Mouse (Mus musculus) embryonic facial prominence, embryonic 11.5 days (tissue): ENCODE measurements at regions not wholly inside any gene's neighbourhood (a gene's known extent, or its start where the extent isn't known, plus 50 kb on each side); places are given as distances from the start of the nearest gene placed in this dataset.

ENCODE experiments used
- ATAC-seq: fragments of 200-750 bp; cut with Nextera tagmentation; replicated peaks from 2 replicates; pipeline ENCODE4 v1.8.0; 2017; ENCODE audit warnings: low read depth; ENCODE audit not compliant: insufficient number of reproducible peaks, low FRiP score, low TSS enrichment
- DNase-seq: peaks from one replicate; pipeline ENCODE4 v3.0.0-alpha.2; 2015; ENCODE audit warnings: low spot score
- H3K27ac ChIP-seq: fragments of 300-500 bp; sonication (generic); replicated peaks from 2 replicates; pipeline ENCODE4 v1.5.1; 2014; ENCODE audit warnings: mild to moderate bottlenecking, low read depth, low read length, control low read depth
- H3K27me3 ChIP-seq: fragments of 300-500 bp; sonication (generic); 2 replicates; pipeline ENCODE4 v1.6.1; 2014; ENCODE audit warnings: mild to moderate bottlenecking, low read length, moderate library complexity, mixed read lengths; ENCODE audit not compliant: control insufficient read depth, insufficient read depth
- H3K36me3 ChIP-seq: fragments of 300-500 bp; sonication (generic); replicated peaks from 2 replicates; pipeline ENCODE4 v1.6.1; 2014; ENCODE audit warnings: low read depth, mild to moderate bottlenecking, low read length, moderate library complexity, mixed read lengths; ENCODE audit not compliant: control insufficient read depth, insufficient read depth
- H3K4me1 ChIP-seq: fragments of 300-500 bp; sonication (generic); 2 replicates; pipeline ENCODE4 v1.6.1; 2014; ENCODE audit warnings: low read length, mixed read lengths; ENCODE audit not compliant: control insufficient read depth, insufficient read depth
- H3K4me2 ChIP-seq: fragments of 300-500 bp; sonication (generic); 2 replicates; pipeline ENCODE4 v1.6.1; 2014; ENCODE audit warnings: low read depth, mild to moderate bottlenecking, control low read depth, low read length, moderate library complexity
- H3K4me3 ChIP-seq: fragments of 300-500 bp; sonication (generic); 2 replicates; pipeline ENCODE4 v1.5.1; 2014; ENCODE audit warnings: low read depth, low read length, control low read depth
- H3K9ac ChIP-seq: fragments of 300-500 bp; sonication (generic); replicated peaks from 2 replicates; pipeline ENCODE4 v1.6.1; 2014; ENCODE audit warnings: mild to moderate bottlenecking, control low read depth, low read length
- H3K9me3 ChIP-seq: fragments of 300-500 bp; sonication (generic); replicated peaks from 2 replicates; pipeline ENCODE4 v1.6.1; 2016; ENCODE audit warnings: mild to moderate bottlenecking, low read length, inconsistent platforms, mixed read lengths; ENCODE audit not compliant: control insufficient read depth
- WGBS: fragments of 180-500 bp; shearing (Covaris S2); extraction: QIAGEN DNeasy Blood & Tissue Kit; methylation state at CpG from one replicate; pipeline ENCODE4 v1.1.7; 2014; 5-methylcytosine and 5-hydroxymethylcytosine counted together

DNA sequence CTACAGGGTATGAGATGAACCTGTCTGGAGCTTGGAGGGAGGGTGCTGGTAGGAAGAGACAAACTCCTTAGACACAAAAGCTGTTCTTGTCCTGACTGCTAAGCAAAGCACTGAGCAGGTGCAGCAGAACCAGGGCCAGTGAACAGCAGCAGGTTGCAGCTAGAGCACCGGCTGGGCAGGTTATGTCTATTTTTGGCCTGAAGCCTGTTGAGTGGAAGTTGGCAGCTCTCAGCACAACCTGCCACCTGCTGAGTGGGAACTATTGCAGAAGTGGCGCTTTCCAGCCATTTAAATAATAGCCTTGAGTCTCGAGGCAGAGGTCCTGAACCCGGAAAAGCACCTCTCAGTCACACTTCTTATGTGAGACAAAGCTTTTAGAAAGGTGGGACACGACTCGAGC lies 114.8 kb upstream of the Stac start:
- Histone ChIP-seq H3K4me1 (no peaks in the 10 kb centered on the region), H3K4me3 (no peak overlapping the region), H3K9me3 (no peaks in the 10 kb centered on the region), H3K27me3 (no peaks in the 10 kb centered on the region), H3K4me2 (no peak overlapping the region), H3K9ac (no peak overlapping the region), H3K27ac (no peak overlapping the region), H3K36me3 (no peaks in the 10 kb centered on the region)
- no peak for ATAC-seq
- 87% methylated on average over 6 of the region's 6 CpGs for WGBS
- no peak for DNase-seq

DNA sequence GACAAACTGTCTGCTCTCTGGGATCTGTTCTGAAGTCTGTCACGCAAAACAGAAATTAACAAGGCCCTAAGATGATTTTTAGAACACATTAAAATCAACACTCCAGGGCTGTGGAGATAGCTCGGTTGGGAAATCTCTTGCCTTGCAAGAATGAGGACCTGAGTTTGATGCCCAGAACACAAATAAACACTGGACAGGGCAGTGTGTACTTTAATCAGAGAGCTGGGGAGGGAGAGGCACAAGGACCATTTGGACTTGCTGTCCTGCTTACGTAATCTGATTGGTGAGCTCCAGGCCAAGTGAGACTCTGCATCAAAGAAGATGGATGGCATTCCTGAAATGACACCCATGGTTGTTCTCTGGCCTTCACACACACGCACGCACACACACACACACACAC lies 111.2 kb upstream of the Stac start:
- H3K4me2 ChIP-seq, result no peak overlapping the region
- H3K27me3 ChIP-seq, result no peaks in the 10 kb centered on the region
- ATAC-seq, result no peak
- H3K36me3 ChIP-seq, result no peaks in the 10 kb centered on the region
- H3K4me1 ChIP-seq, result no peaks in the 10 kb centered on the region
- 80% methylated on average over 5 of the region's 5 CpGs for WGBS
- H3K4me3 ChIP-seq, result no peak overlapping the region
- no peak for DNase-seq
- H3K9ac ChIP-seq, result no peak overlapping the region
- H3K9me3 ChIP-seq, result no peaks in the 10 kb centered on the region
- no peak overlapping the region for H3K27ac ChIP-seq

DNA sequence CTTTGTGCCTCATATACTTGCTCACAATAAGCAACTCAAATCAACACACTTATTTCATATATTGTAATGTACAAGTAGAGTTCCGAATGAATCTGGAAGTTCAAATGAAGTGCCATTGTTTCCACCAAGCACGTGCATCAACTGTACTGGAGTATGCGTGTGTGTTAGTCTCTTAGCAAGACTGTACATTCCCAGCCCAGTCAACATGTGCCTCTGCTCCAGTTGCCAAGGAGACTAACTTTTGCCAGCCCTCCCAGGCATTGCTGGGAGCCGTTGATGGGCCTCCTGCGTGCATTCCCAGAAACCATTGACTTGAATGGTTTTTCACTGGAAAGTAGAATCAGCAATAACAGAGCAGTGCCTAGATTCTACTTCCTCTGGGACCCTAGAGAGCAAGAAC lies 110.7 kb upstream of the Stac start:
- Histone ChIP-seq H3K27me3 (no peaks in the 10 kb centered on the region), H3K9ac (no peak overlapping the region), H3K4me2 (no peak overlapping the region), H3K4me1 (no peaks in the 10 kb centered on the region), H3K9me3 (no peaks in the 10 kb centered on the region), H3K4me3 (no peak overlapping the region), H3K27ac (no peak overlapping the region), H3K36me3 (no peaks in the 10 kb centered on the region)
- DNase-seq (no peak), ATAC-seq (no peak)
- 90% methylated on average over 5 of the region's 5 CpGs for WGBS

DNA sequence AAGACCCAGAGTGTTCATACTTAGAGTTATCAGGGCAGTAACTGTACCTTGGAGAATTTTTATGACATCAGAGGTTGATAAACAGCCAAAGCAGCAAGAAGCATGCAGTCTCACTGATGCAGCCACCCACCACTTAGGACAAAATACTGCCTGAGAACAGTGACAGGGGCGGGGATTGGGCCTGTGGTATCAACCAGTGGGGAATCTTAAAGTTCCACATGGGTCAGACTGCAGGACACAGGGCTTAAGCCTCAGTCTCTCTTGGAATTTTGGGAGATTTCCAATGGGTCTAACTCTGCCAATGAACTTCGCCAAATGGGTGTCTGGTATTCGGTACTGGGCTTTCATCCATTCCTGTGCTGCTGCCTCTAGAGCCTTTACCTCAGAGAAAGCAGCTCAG lies 88.8 kb upstream of the Stac start:
- no peak for ATAC-seq
- WGBS, result 89% methylated on average over 3 of the region's 3 CpGs
- no peak overlapping the region for H3K4me3 ChIP-seq
- DNase-seq, result no peak
- no peaks in the 10 kb centered on the region for H3K4me1 ChIP-seq
- no peaks in the 10 kb centered on the region for H3K36me3 ChIP-seq
- H3K9ac ChIP-seq, result no peak overlapping the region
- no peak overlapping the region for H3K4me2 ChIP-seq
- no peaks in the 10 kb centered on the region for H3K27me3 ChIP-seq
- no peaks in the 10 kb centered on the region for H3K9me3 ChIP-seq
- no peak overlapping the region for H3K27ac ChIP-seq

DNA sequence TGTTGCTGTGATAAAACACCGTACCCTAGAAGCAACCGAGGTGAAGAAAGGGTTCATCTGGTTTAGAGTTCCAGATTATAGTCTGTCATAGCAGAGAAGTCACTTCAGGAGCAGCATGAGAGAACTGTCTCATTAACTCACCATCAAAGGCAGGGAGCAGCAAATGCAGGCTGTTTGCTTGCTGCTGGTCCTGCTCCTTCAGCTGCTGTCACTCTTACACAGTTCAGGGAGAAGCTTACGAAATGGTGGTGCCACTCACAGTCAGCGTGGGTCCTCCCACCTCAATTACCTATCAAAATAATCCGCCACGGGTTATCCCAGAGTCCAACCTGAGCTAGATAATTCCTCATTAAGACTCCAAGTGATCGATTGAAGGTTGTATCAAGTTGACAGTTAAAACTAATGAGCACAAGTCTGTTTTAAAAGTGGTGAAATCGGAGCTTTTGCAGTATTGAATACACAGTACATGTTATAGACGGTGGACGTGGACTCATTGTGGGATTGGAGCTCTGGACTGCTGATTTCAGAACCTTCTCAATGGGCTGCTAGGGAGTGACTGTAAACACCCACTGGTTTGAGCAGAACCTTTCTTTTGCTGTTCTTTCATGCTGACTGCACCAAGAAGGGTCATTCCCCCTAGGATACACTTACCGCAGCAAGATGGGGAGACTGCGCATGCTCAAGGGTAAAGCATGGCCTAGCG lies 87.4 kb upstream of the Stac start:
- Histone ChIP-seq H3K36me3 (no peaks in the 10 kb centered on the region), H3K4me3 (no peak overlapping the region), H3K4me2 (no peak overlapping the region), H3K27me3 (no peaks in the 10 kb centered on the region), H3K27ac (no peak overlapping the region), H3K9me3 (no peaks in the 10 kb centered on the region), H3K9ac (no peak overlapping the region), H3K4me1 (no peaks in the 10 kb centered on the region)
- peak; percentile 65; the same call in 1 of the 2 replicates for ATAC-seq
- WGBS, result 71% methylated on average over 13 of the region's 13 CpGs
- no peak for DNase-seq

DNA sequence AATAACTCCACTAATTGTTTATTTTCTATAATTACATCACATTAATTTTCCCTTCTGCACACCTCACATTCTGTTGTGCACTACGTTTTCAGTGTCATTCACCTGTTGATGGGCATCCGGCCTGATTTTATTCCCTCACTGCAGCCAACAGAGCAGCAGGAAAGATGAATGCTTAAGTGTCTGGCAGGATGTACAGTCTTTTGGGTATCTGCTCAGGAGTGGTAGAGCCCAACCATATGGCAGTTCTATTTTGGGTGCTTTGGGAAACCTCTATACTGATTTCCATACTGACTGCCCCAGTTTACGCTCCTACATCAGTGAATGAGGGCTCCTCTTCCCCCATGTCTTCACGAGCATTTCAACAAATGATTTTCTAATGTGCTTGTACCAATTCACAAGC lies 84.1 kb upstream of the Stac start:
- no peak overlapping the region for H3K4me3 ChIP-seq
- H3K4me1 ChIP-seq, result no peaks in the 10 kb centered on the region
- no peak overlapping the region for H3K4me2 ChIP-seq
- WGBS, result 84% methylated on average over 4 of the region's 4 CpGs
- no peak overlapping the region for H3K9ac ChIP-seq
- H3K36me3 ChIP-seq, result no peaks in the 10 kb centered on the region
- no peak for DNase-seq
- no peaks in the 10 kb centered on the region for H3K9me3 ChIP-seq
- no peak overlapping the region for H3K27ac ChIP-seq
- no peak for ATAC-seq
- no peaks in the 10 kb centered on the region for H3K27me3 ChIP-seq

DNA sequence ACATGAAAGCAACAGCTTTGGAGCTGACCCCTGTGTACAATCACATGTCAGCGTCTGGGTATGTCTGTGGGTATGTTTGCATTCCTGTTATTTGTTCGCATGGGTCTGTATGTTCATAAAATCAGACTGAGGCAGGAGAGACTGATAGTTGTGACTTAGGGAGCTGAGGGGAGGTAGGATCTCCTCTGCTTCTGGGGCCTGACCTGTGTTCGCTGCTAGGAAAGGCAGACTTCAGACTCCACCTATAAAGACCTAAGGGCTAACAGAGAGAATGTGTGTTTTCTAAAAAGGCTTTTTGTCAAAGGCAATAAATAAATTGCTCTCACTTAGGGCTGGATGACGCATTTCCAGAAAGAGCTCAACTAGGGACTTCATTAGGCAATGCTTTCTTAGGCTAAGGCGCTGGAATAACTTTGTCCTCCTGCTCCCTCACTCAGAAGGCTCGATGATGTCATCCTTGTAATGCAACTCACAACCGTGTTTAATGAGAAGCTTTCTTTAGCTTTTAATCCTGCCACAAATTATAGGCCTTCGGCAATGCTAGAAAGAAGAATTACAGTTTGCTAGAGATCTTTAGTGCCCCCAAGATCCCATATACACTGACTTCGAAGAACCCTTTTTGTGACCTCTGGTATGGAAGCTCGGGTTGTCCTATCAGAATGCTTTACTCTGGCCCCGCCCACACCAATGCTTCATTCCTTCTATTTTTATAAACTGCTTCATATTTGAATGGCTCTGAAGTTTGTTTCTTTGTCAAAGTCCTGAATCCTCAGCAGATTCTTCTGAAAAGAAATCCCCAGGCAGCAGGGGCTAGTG lies 72.7 kb upstream of the Stac start:
- no peak overlapping the region for H3K4me3 ChIP-seq
- DNase-seq (no peak), ATAC-seq (no peak)
- no peak overlapping the region for H3K4me2 ChIP-seq
- WGBS, result 80% methylated on average over 11 of the region's 11 CpGs
- no peak overlapping the region for H3K9ac ChIP-seq
- no peaks in the 10 kb centered on the region for H3K36me3 ChIP-seq
- H3K4me1 ChIP-seq, result no peaks in the 10 kb centered on the region
- no peaks in the 10 kb centered on the region for H3K27me3 ChIP-seq
- no peak overlapping the region for H3K27ac ChIP-seq
- no peaks in the 10 kb centered on the region for H3K9me3 ChIP-seq

DNA sequence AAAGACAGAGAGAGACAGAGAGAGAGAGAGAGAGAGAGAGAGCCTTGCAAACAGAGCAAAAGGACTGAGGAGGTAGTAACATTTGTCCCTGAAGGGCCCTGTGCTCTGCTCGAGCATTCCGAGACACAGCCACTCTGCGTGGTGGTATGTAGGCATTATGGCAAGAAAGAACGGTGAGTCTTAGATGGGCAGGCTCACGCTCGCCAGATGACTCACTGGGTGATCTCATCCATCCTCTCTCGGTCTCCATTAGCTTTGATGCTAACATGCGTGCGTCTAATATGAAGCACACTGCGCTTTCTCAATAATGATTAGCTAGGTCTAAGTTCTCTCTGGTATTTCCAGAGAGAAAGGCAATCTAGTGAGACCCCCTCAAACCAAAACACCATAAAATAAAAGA lies 65.1 kb upstream of the Stac start:
- ATAC-seq (no peak), DNase-seq (no peak)
- H3K4me1 ChIP-seq, result no peaks in the 10 kb centered on the region
- H3K4me3 ChIP-seq, result no peak overlapping the region
- no peak overlapping the region for H3K27ac ChIP-seq
- no peaks in the 10 kb centered on the region for H3K27me3 ChIP-seq
- WGBS, result 86% methylated on average over 10 of the region's 10 CpGs
- H3K4me2 ChIP-seq, result no peak overlapping the region
- H3K9ac ChIP-seq, result no peak overlapping the region
- no peaks in the 10 kb centered on the region for H3K36me3 ChIP-seq
- no peaks in the 10 kb centered on the region for H3K9me3 ChIP-seq
